Mouse (Mus musculus): ENCODE measurements at regions not wholly inside any gene's neighbourhood (a gene's known extent, or its start where the extent isn't known, plus 50 kb on each side); places are given as distances from the start of the nearest gene placed in this dataset.

DNA sequence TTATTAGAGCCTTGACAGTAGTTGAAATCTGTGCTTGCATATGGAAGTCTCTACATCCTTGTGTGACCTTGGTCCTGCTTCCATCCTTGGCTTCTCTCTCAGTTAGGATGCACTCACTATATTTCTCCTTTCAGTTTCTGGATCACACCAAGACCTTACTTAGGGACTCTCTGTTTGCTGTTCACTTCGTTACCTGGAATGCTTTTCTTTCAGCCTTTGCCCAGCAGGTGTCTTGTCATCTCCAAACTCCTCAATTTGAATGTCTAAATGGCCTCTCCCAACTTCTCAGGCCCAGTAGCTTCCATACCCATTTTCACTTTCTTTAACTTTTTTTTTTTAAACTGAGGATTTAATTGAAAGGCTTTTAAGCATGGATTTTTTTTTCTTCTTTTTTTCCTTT is 74.0 kb upstream of the Igfbp7 start:
- DNase-seq = no peak

DNA sequence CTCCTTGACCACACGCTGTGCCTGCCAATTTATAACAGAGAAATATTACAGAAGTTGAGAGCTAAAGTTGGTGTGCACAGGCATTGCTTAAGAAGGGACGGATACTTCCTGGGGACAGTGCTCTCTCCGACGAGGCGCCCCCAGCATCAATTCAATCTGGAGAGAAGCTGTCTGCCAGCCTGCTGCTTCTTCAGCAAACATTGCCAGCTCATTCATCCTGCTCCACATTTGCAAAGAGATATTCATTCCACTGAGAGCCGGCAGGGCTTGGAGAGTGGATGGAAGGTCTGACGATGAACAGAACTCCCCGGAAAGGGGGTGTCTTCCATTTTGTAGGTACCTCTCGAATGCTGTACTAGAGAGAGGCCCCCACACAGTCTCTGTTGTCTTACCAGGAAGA is 70.0 kb upstream of the Igfbp7 start:
- DNase-seq = no peak

DNA sequence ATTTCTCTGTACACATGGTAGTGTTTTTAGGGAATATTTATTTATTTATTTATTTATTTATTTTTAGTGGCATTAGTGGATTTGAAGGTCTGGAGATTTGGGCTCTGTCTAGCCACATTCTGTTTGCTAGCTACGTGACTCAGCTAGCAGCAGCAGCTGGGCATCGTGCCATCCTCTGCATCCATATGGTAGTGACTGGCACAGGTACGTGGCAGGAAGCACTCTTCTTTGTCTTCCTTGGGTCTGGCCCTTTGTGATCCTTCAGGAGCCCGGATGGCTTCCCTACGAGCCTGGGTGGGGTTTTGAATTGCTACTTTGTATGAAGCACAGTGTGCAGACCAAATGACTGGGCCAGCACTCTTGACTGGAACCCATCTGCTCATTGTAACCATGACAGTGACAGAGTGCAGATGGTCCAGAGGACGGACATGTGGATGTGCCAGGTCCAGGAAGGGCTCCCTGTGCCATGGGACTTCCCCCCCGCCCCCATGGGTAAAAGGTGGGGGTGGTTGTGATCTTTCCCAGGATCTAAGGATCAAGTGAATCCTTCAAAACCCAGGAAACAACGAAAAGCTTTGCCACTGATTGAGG is 66.2 kb upstream of the Igfbp7 start:
- no peak for DNase-seq

DNA sequence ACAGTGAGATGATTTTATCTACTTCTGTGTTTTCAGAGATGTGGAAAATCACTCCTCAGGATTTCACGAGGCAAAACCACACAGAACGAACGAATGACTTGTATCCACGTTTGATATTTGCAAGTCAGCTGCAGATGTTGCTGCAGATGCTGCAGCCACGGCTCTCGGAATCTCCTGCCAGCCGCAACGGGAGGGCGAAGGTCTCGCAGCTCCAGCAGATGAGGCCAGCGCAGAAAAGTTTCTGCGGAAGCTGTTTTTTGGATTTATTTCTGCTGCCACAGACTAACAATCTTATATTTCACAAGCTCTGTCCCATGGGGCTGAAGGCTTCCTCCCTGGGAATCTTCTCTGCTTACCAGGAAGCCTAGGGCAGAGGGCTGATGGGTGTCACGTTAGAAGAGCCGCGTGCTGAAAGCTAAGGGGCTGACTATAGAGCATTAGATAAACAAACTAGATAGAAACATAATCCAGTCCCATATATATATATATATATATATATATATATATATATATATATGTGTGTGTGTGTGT is 61.5 kb upstream of the Igfbp7 start:
- no peak for DNase-seq

DNA sequence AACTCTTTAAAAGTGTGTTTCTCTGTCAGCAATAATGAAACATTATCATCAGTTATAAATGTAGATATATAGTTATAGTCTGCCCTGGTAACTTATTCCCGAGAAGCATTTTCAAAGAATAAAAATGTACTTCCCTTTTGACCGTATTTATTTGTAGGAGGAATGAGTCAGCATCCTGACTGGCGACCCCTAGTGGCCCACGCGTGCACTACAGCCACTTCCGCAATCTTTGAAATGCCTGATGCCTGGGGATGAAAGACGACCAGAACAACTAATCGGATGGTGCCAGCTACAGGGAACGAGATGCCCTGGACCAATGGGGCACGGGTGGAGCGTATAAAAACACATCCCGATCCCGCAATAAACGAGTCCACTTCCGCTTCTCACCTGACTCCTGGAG is 60.6 kb upstream of the Igfbp7 start:
- peak; percentile 39 for DNase-seq

DNA sequence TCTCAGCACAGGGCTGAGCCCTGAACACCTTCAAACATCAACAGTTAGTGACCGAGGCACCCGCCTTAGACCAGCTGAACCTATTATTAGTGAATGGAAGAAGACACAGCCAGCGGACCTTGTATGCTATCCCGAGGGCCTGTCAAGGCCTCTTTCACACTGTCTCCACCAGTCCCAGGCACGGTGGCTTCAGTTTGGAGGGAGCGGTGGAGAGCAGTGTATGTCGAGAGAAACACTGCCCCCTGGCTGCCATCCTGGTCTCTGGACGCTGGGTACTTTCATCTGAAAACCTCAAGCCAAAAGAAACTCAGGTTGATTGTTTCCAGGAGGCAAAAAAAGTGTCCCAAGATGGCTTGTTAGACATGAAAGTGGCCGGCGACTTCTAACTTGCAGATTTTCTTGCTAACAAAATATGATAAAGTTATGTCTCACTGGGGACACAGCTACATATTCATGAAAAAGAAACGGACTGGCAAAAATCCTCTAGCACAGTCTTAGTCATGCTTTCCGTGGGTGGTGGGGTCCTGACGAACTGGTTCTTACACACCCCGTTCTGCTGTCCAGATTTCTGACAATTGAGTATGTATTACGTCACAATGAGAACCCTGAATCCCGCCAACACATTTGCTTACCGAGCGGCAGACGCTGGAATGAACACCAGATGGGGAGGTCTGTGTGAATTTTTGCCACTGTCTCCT is 57.2 kb upstream of the Igfbp7 start:
- DNase-seq = peak; percentile 50

DNA sequence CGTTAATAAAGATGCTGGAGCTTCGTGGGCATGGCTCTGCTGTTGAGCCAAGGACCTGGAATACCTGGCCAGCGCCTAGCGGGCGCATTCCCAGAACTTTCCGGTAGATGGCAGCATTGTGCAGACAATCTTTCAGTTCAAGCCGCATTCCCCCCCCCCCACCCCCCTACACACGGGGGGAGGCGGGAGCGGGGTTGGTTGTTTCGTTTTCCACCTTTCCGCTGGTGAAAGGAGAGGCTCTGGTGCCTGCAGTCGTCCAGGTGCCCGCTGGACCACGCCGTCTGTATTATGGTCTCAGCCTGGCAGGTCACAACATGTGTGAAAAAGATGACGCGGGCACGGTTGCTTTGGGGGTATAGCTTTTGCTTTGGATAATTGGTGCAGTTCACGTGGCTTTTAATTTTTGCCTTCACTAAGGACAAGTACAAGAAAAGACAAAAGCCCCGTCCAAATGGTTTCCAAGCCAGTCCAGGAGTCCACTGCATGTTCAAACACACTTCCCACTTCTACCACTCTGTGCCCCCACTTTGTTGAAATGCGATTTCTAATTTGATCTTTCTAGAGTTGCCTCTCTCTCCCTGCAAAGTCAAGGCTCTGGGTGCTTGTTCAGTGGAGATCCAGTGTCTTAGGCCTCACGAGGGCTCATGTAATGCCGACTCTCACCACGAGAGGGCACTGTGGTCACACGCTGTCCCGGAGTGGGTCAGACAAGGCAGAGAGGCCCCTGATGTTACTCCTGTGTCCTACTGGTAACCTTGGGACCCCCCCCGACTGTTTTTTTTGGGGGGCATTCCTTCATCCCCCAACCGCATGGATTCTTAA is 52.3 kb upstream of the Igfbp7 start:
- DNase-seq = peak; percentile 88

Data from cerebellum, adult 8-10 months (tissue).